In the genomic region with DNA sequence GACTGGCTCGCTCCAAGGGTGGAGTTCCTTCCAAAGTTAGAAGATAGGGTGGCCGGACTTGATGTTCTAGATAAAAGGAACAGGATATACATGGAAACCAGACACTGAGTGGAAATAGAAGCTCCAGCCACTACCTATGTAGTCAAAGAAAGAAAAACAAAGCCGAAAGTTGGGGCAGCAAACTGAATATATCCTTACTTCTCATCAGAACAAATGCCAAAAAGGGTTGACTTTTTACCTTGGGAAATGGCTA, we compare ENCODE assay signal across 14 mouse cellular contexts.
"Had no signal": no experiment of that assay in that cellular context is flagged by ENCODE, and none has a peak within 500 bp of the region (broad histone marks: within the 10 kb centered on the region; RNA-seq: fewer than 3 reads in every experiment).

No protein-coding gene starts in this region.

- H3K27ac ChIP-seq: kidney, embryonic 15.5 days; left cerebral cortex, adult 2 months; liver, embryonic 13.5 days; midbrain, embryonic 10.5 days; midbrain, embryonic 13.5 days had no signal

- H3K9me3 ChIP-seq: liver, embryonic 13.5 days had no signal

- H3K4me1 ChIP-seq: liver, embryonic 13.5 days had no signal

- H3K4me3 ChIP-seq: kidney, embryonic 15.5 days; left cerebral cortex, adult 2 months; liver, embryonic 13.5 days; lung, embryonic 15.5 days; megakaryocyte, embryonic 14.5 days; midbrain, embryonic 10.5 days; midbrain, embryonic 13.5 days; myocyte had no signal

- H3K27me3 ChIP-seq: kidney, embryonic 15.5 days; liver, embryonic 13.5 days; lung, embryonic 15.5 days; midbrain, embryonic 13.5 days had no signal

- H3K36me3 ChIP-seq: kidney, embryonic 15.5 days; liver, embryonic 13.5 days; lung, embryonic 15.5 days; midbrain, embryonic 10.5 days; midbrain, embryonic 13.5 days had no signal

- DNase-seq: kidney, adult 11 months; kidney, adult 8-10 months; kidney, postnatal 10 days; layer of hippocampus, postnatal 36 days; liver, embryonic 13.5 days; thymus, adult 18-20 months; thymus, postnatal 36 days had no signal
